Mouse (Mus musculus) CD4-positive, CD25-positive, alpha-beta regulatory T cell (primary cell): ENCODE measurements around the gene Tdo2. TPM values are rescaled to one million over a fixed set of nuclear protein-coding genes. Genes with fewer than 3 reads are reported as not detected.

Experiments used
- polyA plus RNA-seq: library from polyadenylated mRNA; unstranded; fragments of 100-300 nt; shearing (Covaris generic); gene quantifications from one replicate; pipeline ENCODE4 v1.2.1, GENCODE M21; 2017

Gene Tdo2
- polyA plus RNA-seq: 0.45 TPM

GRCm38 (mm10) chr3:81976102-81976501 is at the start of gene Tdo2:
TSS of gene Tdo2 (minus strand) at chr3:81976202.

GRCm38 (mm10) chr3:81981990-81982389 is 6.0 kb upstream of the Tdo2 start, which contains the start of gene Asic5:
TSS of gene Asic5 (plus strand) at chr3:81982290.

GRCm38 (mm10) chr3:81932141-81933101 is 43.6 kb downstream of the Tdo2 start, which contains the start of gene Ctso:
TSS of gene Ctso (plus strand) at chr3:81932601.

Other genes with a start within 250 kb of the Tdo2 start
- gene Ctso, start 43.6 kb downstream of the Tdo2 start, polyA plus RNA-seq: 56.0 TPM
- gene Asic5, start 6.1 kb upstream of the Tdo2 start, polyA plus RNA-seq: not detected
- 2.7 TPM for gene Gucy1b1, start 98.5 kb upstream of the Tdo2 start, polyA plus RNA-seq
- 8.1 TPM for gene Gucy1a1, start 169.6 kb upstream of the Tdo2 start, polyA plus RNA-seq